Mouse (Mus musculus) stomach, postnatal 0 days (tissue): Measurements from ENCODE around the gene Hcar2.

Source experiments
- CTCF ChIP-seq: IDR thresholded peaks from 2 replicates; pipeline ENCODE4 v1.5.1; 2016; ENCODE audit warnings: antibody characterized with exemption, low read depth, mild to moderate bottlenecking, moderate library complexity
- EP300 ChIP-seq: optimal IDR thresholded peaks from 2 replicates; pipeline ENCODE3; 2016; ENCODE audit warnings: antibody characterized with exemption

DNA sequence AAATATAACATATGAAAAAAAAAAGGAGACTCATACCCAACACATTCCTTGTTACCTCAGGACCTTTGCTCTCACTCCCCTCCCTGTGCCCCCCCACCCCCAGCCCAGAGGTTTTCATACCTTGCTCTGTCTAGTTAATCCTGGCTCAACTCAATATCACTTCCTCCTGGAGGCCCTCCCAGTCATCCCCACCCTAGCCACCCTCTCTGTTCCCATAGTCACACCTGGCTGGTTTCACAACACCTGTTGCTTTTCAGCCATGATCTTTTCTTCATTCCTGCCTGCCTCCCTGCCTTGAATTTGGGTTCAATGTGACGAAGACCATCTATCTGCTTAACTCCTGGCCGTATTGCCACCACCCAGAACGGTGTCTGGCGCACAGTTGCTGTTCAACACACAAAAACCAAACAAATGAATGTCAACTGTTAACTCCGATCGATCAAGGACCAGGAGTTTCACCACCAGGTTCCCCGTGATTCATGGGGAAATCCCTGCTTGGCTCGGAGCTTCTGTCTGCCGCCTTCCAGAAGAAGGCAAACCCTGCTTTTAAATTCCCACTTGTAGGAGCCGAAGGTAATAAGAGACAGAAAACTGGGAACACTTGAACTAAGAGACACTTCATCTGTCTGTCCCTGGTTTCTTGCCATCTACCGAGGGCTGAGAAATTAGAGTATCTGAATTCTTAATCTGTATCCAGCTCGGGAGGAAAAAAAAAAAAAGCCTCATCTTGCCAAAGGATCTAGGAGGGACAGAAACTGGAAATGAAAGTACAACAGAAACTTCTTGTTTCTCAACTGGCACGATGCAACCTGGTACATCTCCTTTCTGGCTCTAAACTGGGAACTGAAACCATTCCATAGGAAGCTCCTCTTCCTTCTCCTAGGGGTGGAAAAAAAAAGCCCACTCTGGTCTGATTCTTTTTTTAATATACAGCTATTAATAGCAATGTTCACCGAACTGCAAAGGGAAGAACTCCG lies 2.6 kb downstream of the Hcar2 start:
- TF ChIP-seq CTCF, result no peak
- TF ChIP-seq EP300, result no peak
